ENCODE assay signal across 11 mouse cellular contexts in the genomic region with DNA sequence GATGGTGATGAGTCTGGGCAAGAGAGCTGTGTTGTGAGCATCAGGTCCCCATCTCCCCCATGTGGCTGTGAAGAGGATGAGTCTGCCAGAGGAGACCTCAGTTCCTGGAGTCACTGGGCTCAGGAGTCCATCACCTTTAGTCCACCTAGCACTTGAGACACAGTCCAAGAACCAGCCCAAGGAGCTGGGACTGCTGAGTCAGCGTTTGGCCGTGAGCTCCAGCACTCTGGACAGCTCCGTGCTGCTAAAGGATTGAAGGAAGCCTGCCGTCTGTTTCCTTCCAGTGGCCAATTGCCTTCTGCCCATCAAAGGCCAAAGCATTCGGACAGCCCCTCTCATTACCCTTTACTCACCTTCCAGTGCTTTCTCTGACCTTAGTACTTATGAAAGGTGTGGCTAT. TPM values are rescaled to one million over a fixed set of nuclear protein-coding genes. Genes with fewer than 3 reads are reported as not detected.
A peak's percentile ranks its signal among the peaks of the same experiment; 100 is the strongest.
DNase-seq lines count a peak whose midpoint lies in the region; ATAC-seq and TF ChIP-seq lines count a peak whose summit lies in the region.
"Had no signal": no experiment of that assay in that cellular context is flagged by ENCODE, and none has a peak within 500 bp of the region (broad histone marks: within the 10 kb centered on the region; RNA-seq: fewer than 3 reads in every experiment).

No protein-coding gene starts in this region.

- no peak overlapping the region for H3K9ac ChIP-seq in neural tube, embryonic 15.5 days (replicated peaks)
- no peak overlapping the region for H3K9ac ChIP-seq in stomach, postnatal 0 days (ENCODE audit: low read length)
- H3K9ac ChIP-seq: heart, embryonic 12.5 days had no signal

- no peak for TF ChIP-seq CTCF in stomach, postnatal 0 days (IDR thresholded peaks at IDR 0.05; ENCODE audit: low read depth)

- H3K4me1 ChIP-seq in heart, embryonic 10.5 days, result no peaks in the 10 kb centered on the region
- H3K4me1 ChIP-seq in neural tube, embryonic 15.5 days, result peaks cover 8% of the 10 kb centered on the region
- H3K4me1 ChIP-seq in stomach, postnatal 0 days (replicated peaks; ENCODE audit: control insufficient read depth, insufficient read depth), result no peaks in the 10 kb centered on the region
- H3K4me1 ChIP-seq: heart, embryonic 12.5 days had no signal

- TF ChIP-seq EP300 in stomach, postnatal 0 days (optimal IDR thresholded peaks at IDR 0.05), result no peak

- H3K27ac ChIP-seq in heart, embryonic 10.5 days, result no peak overlapping the region
- H3K27ac ChIP-seq in neural tube, embryonic 15.5 days (replicated peaks), result no peak overlapping the region
- no peak overlapping the region for H3K27ac ChIP-seq in stomach, postnatal 0 days (replicated peaks)

- H3K27me3 ChIP-seq in heart, embryonic 10.5 days (ENCODE audit: insufficient read depth, poor library complexity, severe bottlenecking), result no peaks in the 10 kb centered on the region
- H3K27me3 ChIP-seq in neural tube, embryonic 15.5 days (replicated peaks), result no peaks in the 10 kb centered on the region
- H3K27me3 ChIP-seq in stomach, postnatal 0 days (ENCODE audit: control insufficient read depth, insufficient read depth, low read length), result no peaks in the 10 kb centered on the region
- H3K27me3 ChIP-seq: heart, embryonic 12.5 days had no signal

- no peak for ATAC-seq in neural tube, embryonic 15.5 days (ENCODE audit: low FRiP score)
- no peak for ATAC-seq in stomach, postnatal 0 days (ENCODE audit: low FRiP score, low TSS enrichment)

- WGBS in heart, embryonic 10.5 days, result 9% methylated on average over 5 of the region's 5 CpGs
- WGBS in neural tube, embryonic 15.5 days, result 15% methylated on average over 5 of the region's 5 CpGs
- WGBS in stomach, postnatal 0 days, result 7% methylated on average over 5 of the region's 5 CpGs

- no peaks in the 10 kb centered on the region for H3K36me3 ChIP-seq in heart, embryonic 10.5 days
- H3K36me3 ChIP-seq in neural tube, embryonic 15.5 days, result no peaks in the 10 kb centered on the region
- no peaks in the 10 kb centered on the region for H3K36me3 ChIP-seq in stomach, postnatal 0 days (ENCODE audit: control insufficient read depth, insufficient read depth, low read length)
- H3K36me3 ChIP-seq: heart, embryonic 12.5 days had no signal

- no peaks in the 10 kb centered on the region for H3K9me3 ChIP-seq in heart, embryonic 10.5 days
- H3K9me3 ChIP-seq in neural tube, embryonic 15.5 days (replicated peaks), result no peaks in the 10 kb centered on the region
- no peaks in the 10 kb centered on the region for H3K9me3 ChIP-seq in stomach, postnatal 0 days (ENCODE audit: control insufficient read depth, low read length)
- H3K9me3 ChIP-seq: heart, embryonic 12.5 days had no signal

- no peak overlapping the region for H3K4me2 ChIP-seq in neural tube, embryonic 15.5 days
- no peak overlapping the region for H3K4me2 ChIP-seq in stomach, postnatal 0 days (replicated peaks; ENCODE audit: low read depth)
- H3K4me2 ChIP-seq: heart, embryonic 12.5 days had no signal

- peak; percentile 77 for DNase-seq in heart, embryonic 10.5 days (ENCODE audit: low spot score)
- DNase-seq in heart, adult 11 months, result no peak
- DNase-seq in neural tube, embryonic 10.5 days (ENCODE audit: extremely low spot score, low spot score), result peak; percentile 64
- DNase-seq in forelimb bud, embryonic 11.5 days (ENCODE audit: low read depth, low spot score), result peak; percentile 74
- DNase-seq in stomach, postnatal 0 days (ENCODE audit: low spot score), result peak; percentile 38
- no peak for DNase-seq in right cerebral cortex, postnatal 14 days
- no peak for DNase-seq in natural killer cell, adult 2 months (ENCODE audit: low spot score in 2 of 2)
- DNase-seq: cerebellum, adult 8-10 months had no signal

- H3K4me3 ChIP-seq in heart, embryonic 10.5 days, result no peak overlapping the region
- no peak overlapping the region for H3K4me3 ChIP-seq in neural tube, embryonic 15.5 days (replicated peaks)
- H3K4me3 ChIP-seq in stomach, postnatal 0 days (ENCODE audit: low read depth, low read length), result no peak overlapping the region
- H3K4me3 ChIP-seq: heart, embryonic 12.5 days; myocyte had no signal

RNA-seq across cellular contexts. Expression of a gene that starts 12.1 kb away (rescaled TPM):
- polyA plus RNA-seq in heart, embryonic 10.5 days (2016; fragmentation: Nextera tagmentation; extraction: Ambion mirVana), result not detected in 2 replicates
- not detected in 2 replicates for polyA plus RNA-seq in neural tube, embryonic 15.5 days (2015; fragmentation: Nextera tagmentation; extraction: Ambion mirVana)
- polyA plus RNA-seq in stomach, postnatal 0 days (2015; fragmentation: Nextera tagmentation; extraction: Ambion mirVana), result not detected in 2 replicates
- polyA plus RNA-seq: heart, embryonic 12.5 days; myocyte had no signal

Comparison
In these comparisons a context has a peak if more than half of its experiments do, and no peak if none do; other contexts are left out.
1. DNase-seq: peak in heart, embryonic 10.5 days (single experiment), neural tube, embryonic 10.5 days (single experiment), forelimb bud, embryonic 11.5 days (single experiment) and stomach, postnatal 0 days (single experiment); none in heart, adult 11 months (single experiment), right cerebral cortex, postnatal 14 days (single experiment) and natural killer cell, adult 2 months (0 of 2).